Mouse (Mus musculus): ENCODE results near the gene Nploc4.
"Not testable (repeated sequence)": the region's sequence is repeated elsewhere in the genome, so short reads cannot be mapped to it uniquely, and the experiment has no call there.

The Nploc4 gene

GRCm38 (mm10) chr11:120354304-120355276 is 82.9 kb downstream of the Nploc4 start:
- no peak for DNase-seq (ENCODE audit: inconsistent ontology term)

GRCm38 (mm10) chr11:120353500-120354303 is 83.8 kb downstream of the Nploc4 start:
- peak; percentile 87 for DNase-seq (ENCODE audit: inconsistent ontology term)

GRCm38 (mm10) chr11:120352571-120353290 is 84.8 kb downstream of the Nploc4 start:
- peak; percentile 81 for DNase-seq (ENCODE audit: inconsistent ontology term)

GRCm38 (mm10) chr11:120352093-120352350 is 85.5 kb downstream of the Nploc4 start:
- DNase-seq (ENCODE audit: inconsistent ontology term): not testable (repeated sequence)

- DNase-seq (ENCODE audit: inconsistent ontology term): no peak
Measured at GRCm38 (mm10) chr11:120351250-120352092, 86.0 kb downstream of the Nploc4 start.

- no peak for DNase-seq (ENCODE audit: inconsistent ontology term)
Measured at GRCm38 (mm10) chr11:120350711-120351110, 86.8 kb downstream of the Nploc4 start.

- peak; percentile 98 for DNase-seq (ENCODE audit: inconsistent ontology term)
Measured at GRCm38 (mm10) chr11:120349986-120350702, 87.4 kb downstream of the Nploc4 start.

- no peak for DNase-seq (ENCODE audit: inconsistent ontology term)
Measured at GRCm38 (mm10) chr11:120349371-120349985, 88.0 kb downstream of the Nploc4 start.

- DNase-seq (ENCODE audit: inconsistent ontology term): peak; percentile 79
Measured at GRCm38 (mm10) chr11:120348684-120349370, 88.7 kb downstream of the Nploc4 start.

- DNase-seq (ENCODE audit: inconsistent ontology term): peak; percentile 97
Measured at GRCm38 (mm10) chr11:120347791-120348683, 89.5 kb downstream of the Nploc4 start, which contains the start of gene Actg1. Actg1 (minus strand) TSS chr11:120348542.

- DNase-seq (ENCODE audit: inconsistent ontology term): no peak
Measured at GRCm38 (mm10) chr11:120347301-120347700, 90.2 kb downstream of the Nploc4 start.

GRCm38 (mm10) chr11:120346383-120347034 is 91.0 kb downstream of the Nploc4 start:
- not testable (repeated sequence) for DNase-seq (ENCODE audit: inconsistent ontology term)

GRCm38 (mm10) chr11:120345067-120345681 is 92.3 kb downstream of the Nploc4 start:
- DNase-seq (ENCODE audit: inconsistent ontology term): no peak

GRCm38 (mm10) chr11:120344310-120344920 is 93.1 kb downstream of the Nploc4 start:
- peak; percentile 25 for DNase-seq (ENCODE audit: inconsistent ontology term)

GRCm38 (mm10) chr11:120343519-120344309 is 93.8 kb downstream of the Nploc4 start:
- DNase-seq (ENCODE audit: inconsistent ontology term): peak; percentile 78

GRCm38 (mm10) chr11:120342656-120343160 is 94.8 kb downstream of the Nploc4 start:
- no peak for DNase-seq (ENCODE audit: inconsistent ontology term)

All from Muller cell, postnatal 12 days (primary cell).